Comparison of ENCODE assay signal across 8 mouse cellular contexts in genomic region chr6:38695380-38696054, GRCm38 (mm10). TPM values are rescaled to one million over a fixed set of nuclear protein-coding genes. Genes with fewer than 3 reads are reported as not detected.
DNase-seq lines count a peak whose midpoint lies in the region; ATAC-seq and TF ChIP-seq lines count a peak whose summit lies in the region.

No protein-coding gene starts in this region.

- no peak overlapping the region for H3K9ac ChIP-seq in CH12.LX (ENCODE audit: insufficient read depth, low read depth)
- no peak overlapping the region for H3K9ac ChIP-seq in forebrain, embryonic 11.5 days (ENCODE audit: low read length)
- H3K9ac ChIP-seq in liver, postnatal 0 days (replicated peaks), result no peak overlapping the region

- H3K4me3 ChIP-seq in CH12.LX (replicated peaks in 1 of 3; ENCODE audit: low read depth in 2 of 3, low read length in 2 of 3, poor library complexity in 1 of 3), result no peak overlapping the region
- no peak overlapping the region for H3K4me3 ChIP-seq in forebrain, embryonic 11.5 days (ENCODE audit: low read depth, low read length)
- no peak overlapping the region for H3K4me3 ChIP-seq in liver, postnatal 0 days (ENCODE audit: low read depth, low read length)
- no peak overlapping the region for H3K4me3 ChIP-seq in olfactory bulb, adult 2 months (ENCODE audit: insufficient read depth, low read depth, low read length)

- TF ChIP-seq RAD21 in CH12.LX (IDR thresholded peaks at IDR 0.05; ENCODE audit: low read depth, low read length), result peak; percentile 90

- TF ChIP-seq CTCF in CH12.LX (conservative IDR thresholded peaks at IDR 0.05 in 1 of 2, IDR thresholded peaks at IDR 0.05 in 1 of 2; ENCODE audit: low read depth in 2 of 2, low read length in 2 of 2), result peak; percentile 64 to 93
- TF ChIP-seq CTCF in liver, postnatal 0 days (IDR thresholded peaks at IDR 0.05; ENCODE audit: low read depth), result peak; percentile 87
- TF ChIP-seq CTCF in olfactory bulb, adult 2 months (IDR thresholded peaks at IDR 0.05; ENCODE audit: insufficient read depth, low read depth, low read length), result peak; percentile 59; the same call in 1 of the 2 replicates

- no peak for TF ChIP-seq EP300 in CH12.LX (IDR thresholded peaks at IDR 0.05; ENCODE audit: low read length)
- TF ChIP-seq EP300 in liver, postnatal 0 days (IDR thresholded peaks at IDR 0.05; ENCODE audit: low read depth), result no peak

- H3K79me2 ChIP-seq in CH12.LX (replicated peaks; ENCODE audit: control insufficient read depth, extremely low read depth, insufficient read depth, poor library complexity, severe bottlenecking), result no peaks in the 10 kb centered on the region

- dilution Hi-C loops in CH12.LX (cut with MboI; ENCODE audit: extremely low pct_ligation_motif_present, extremely low pct_unique_long_range_greater_than_20kb, low sequenced_read_pairs), result no loop called here

- no peaks in the 10 kb centered on the region for H3K9me3 ChIP-seq in CH12.LX (replicated peaks; ENCODE audit: low read length)
- no peaks in the 10 kb centered on the region for H3K9me3 ChIP-seq in forebrain, embryonic 11.5 days (ENCODE audit: control insufficient read depth, low read length)
- no peaks in the 10 kb centered on the region for H3K9me3 ChIP-seq in liver, postnatal 0 days (ENCODE audit: low read length)

- H3K4me1 ChIP-seq in CH12.LX (ENCODE audit: control insufficient read depth in 1 of 2, insufficient read depth in 2 of 2), result peaks cover 3 to 26% of the 10 kb centered on the region in 2 experiments; a peak in 3 of 4 replicates
- H3K4me1 ChIP-seq in forebrain, embryonic 11.5 days (replicated peaks; ENCODE audit: control insufficient read depth, insufficient read depth, low read length), result no peaks in the 10 kb centered on the region
- H3K4me1 ChIP-seq in liver, postnatal 0 days (ENCODE audit: insufficient read depth), result no peaks in the 10 kb centered on the region
- H3K4me1 ChIP-seq in olfactory bulb, adult 2 months (ENCODE audit: control insufficient read depth, insufficient read depth, low read length), result no peaks in the 10 kb centered on the region; the same call in 1 of the 2 replicates

- WGBS in forebrain, embryonic 11.5 days, result 31% methylated on average over 9 of the region's 9 CpGs
- 40% methylated on average over 9 of the region's 9 CpGs for WGBS in liver, postnatal 0 days (ENCODE audit: insufficient replicate concordance)
- WGBS in olfactory bulb, adult 2 months, result 20% methylated on average over 9 of the region's 9 CpGs

- H3K36me3 ChIP-seq in CH12.LX (replicated peaks in 1 of 2; ENCODE audit: control insufficient read depth in 1 of 2, insufficient read depth in 1 of 2, low read length in 1 of 2), result peaks cover 4 to 28% of the 10 kb centered on the region in 2 experiments
- peaks cover 14% of the 10 kb centered on the region; the same call in 1 of the 2 replicates for H3K36me3 ChIP-seq in forebrain, embryonic 11.5 days (ENCODE audit: control insufficient read depth, insufficient read depth, low read length)
- peaks cover 82% of the 10 kb centered on the region for H3K36me3 ChIP-seq in liver, postnatal 0 days (replicated peaks; ENCODE audit: insufficient read depth, low read length)

- ATAC-seq in forebrain, embryonic 11.5 days (replicated peaks; ENCODE audit: low FRiP score), result peak; percentile 77
- peak; percentile 55; the same call in 1 of the 2 replicates for ATAC-seq in liver, postnatal 0 days

- no peak overlapping the region for H3K4me2 ChIP-seq in CH12.LX (ENCODE audit: insufficient read depth, low read depth, poor library complexity, severe bottlenecking)
- H3K4me2 ChIP-seq in forebrain, embryonic 11.5 days (ENCODE audit: low read depth, low read length, severe bottlenecking), result no peak overlapping the region
- H3K4me2 ChIP-seq in liver, postnatal 0 days (ENCODE audit: low read depth, low read length), result no peak overlapping the region

- DNase-seq in CH12.LX (ENCODE audit: extremely low read depth), result peak; percentile 79
- DNase-seq in c-Kit-positive CD71-negative TER-119-negative erythroid progenitor cells, embryonic 14.5 days (ENCODE audit: low read depth), result peak; percentile 64
- DNase-seq in forebrain, embryonic 11.5 days (ENCODE audit: low spot score), result peak; percentile 89
- DNase-seq in heart, postnatal 10 days, result peak; percentile 86 to 92
- DNase-seq in kidney, postnatal 4 days, result peak; percentile 90 to 91
- DNase-seq in liver, postnatal 0 days, result peak; percentile 79
- peak; percentile 38 for DNase-seq in testis, postnatal 14 days (ENCODE audit: low spot score)

- intact Hi-C loops in heart, postnatal 10 days (cut with DNase I), result loop anchor here (1.0 to 5.0 kb wide), 2 partner anchors 45 to 203 kb away; no protein-coding TSS in a partner anchor

- no peak overlapping the region for H3K27ac ChIP-seq in CH12.LX (ENCODE audit: insufficient read depth, low read depth)
- H3K27ac ChIP-seq in forebrain, embryonic 11.5 days (ENCODE audit: low read depth, low read length), result no peak overlapping the region
- H3K27ac ChIP-seq in liver, postnatal 0 days (ENCODE audit: low read depth), result no peak overlapping the region
- H3K27ac ChIP-seq in olfactory bulb, adult 2 months (ENCODE audit: insufficient read depth, low read depth, low read length), result no peak overlapping the region

- no peaks in the 10 kb centered on the region for H3K27me3 ChIP-seq in CH12.LX (replicated peaks)
- H3K27me3 ChIP-seq in forebrain, embryonic 11.5 days (ENCODE audit: control insufficient read depth, insufficient read depth, low read length), result no peaks in the 10 kb centered on the region
- no peaks in the 10 kb centered on the region for H3K27me3 ChIP-seq in liver, postnatal 0 days (ENCODE audit: insufficient read depth, low read length)

- TF ChIP-seq POLR2A in CH12.LX (IDR thresholded peaks at IDR 0.05; ENCODE audit: low read depth, low read length), result no peak
- no peak for TF ChIP-seq POLR2A in olfactory bulb, adult 2 months (IDR thresholded peaks at IDR 0.05; ENCODE audit: insufficient read depth, low read depth, low read length)

- in situ Hi-C loops in CH12.LX (cut with MboI; ENCODE audit: low pct_ligation_motif_present, low pct_unique_long_range_greater_than_20kb, low sequenced_read_pairs), result loop anchor here (5.0 kb wide), 1 partner anchor 48 kb away; no protein-coding TSS in a partner anchor

TF ChIP-seq in CH12.LX, 34 proteins besides CTCF, POLR2A, EP300 and RAD21:
- TF ChIP-seq SMC3 (IDR thresholded peaks at IDR 0.05; ENCODE audit: low read depth, low read length) (peak; percentile 87), TBP (conservative IDR thresholded peaks at IDR 0.05; ENCODE audit: low read depth, low read length) (no peak), SIN3A (IDR thresholded peaks at IDR 0.05; ENCODE audit: low read length) (no peak)
TF ChIP-seq in CH12.LX: peak in this region for 1.

RNA-seq across cellular contexts. Expression of gene Clec2l, which starts 32.6 kb away (rescaled TPM):
- total RNA-seq in CH12.LX (2012; rRNA removed) (0.17 TPM in 2 replicates), CH12.LX (2014; rRNA removed) (0.26 and 0.27 TPM in 2 replicates)
- 0.21 and 0.57 TPM in 2 replicates for polyA plus RNA-seq in CH12.LX (2012; ENCODE audit: insufficient read length, low read depth)
- polyA plus RNA-seq in forebrain, embryonic 11.5 days (2014; fragmentation: Nextera tagmentation; extraction: Ambion mirVana), result 0.95 and 1.9 TPM in 2 replicates
- total RNA-seq in heart, postnatal 10 days (2021), result 1 to 10 TPM; 2.8 to 3.3 TPM
- polyA plus RNA-seq in liver, postnatal 0 days (2015; fragmentation: Nextera tagmentation; extraction: Ambion mirVana), result not detected in 2 replicates
- not detected in 2 replicates for polyA plus RNA-seq in olfactory bulb, adult 2 months (2012; ENCODE audit: insufficient read depth, insufficient read length, low replicate concordance, missing spikeins)

RNA-seq across cellular contexts. Expression of gene Klrg2, which starts 58.5 kb away (rescaled TPM):
- total RNA-seq in CH12.LX (2012; rRNA removed), result 0.34 and 0.76 TPM in 2 replicates
- total RNA-seq in CH12.LX (2014; rRNA removed), result 0.12 and 0.22 TPM in 2 replicates
- polyA plus RNA-seq in CH12.LX (2012; ENCODE audit: insufficient read length, low read depth), result 0.19 and 0.27 TPM in 2 replicates
- 0.15 TPM in 1 of 2 replicates, not detected in the other for polyA plus RNA-seq in forebrain, embryonic 11.5 days (2014; fragmentation: Nextera tagmentation; extraction: Ambion mirVana)
- total RNA-seq in heart, postnatal 10 days (2021), result under 1 TPM; 0.62 to 0.74 TPM
- polyA plus RNA-seq in liver, postnatal 0 days (2015; fragmentation: Nextera tagmentation; extraction: Ambion mirVana), result not detected in 2 replicates
- not detected in 2 replicates for polyA plus RNA-seq in olfactory bulb, adult 2 months (2012; ENCODE audit: insufficient read depth, insufficient read length, low replicate concordance, missing spikeins)

Comparison
In these comparisons a context has a peak if more than half of its experiments do, and no peak if none do; other contexts are left out.
1. DNase-seq: peak in every context shown above with its lines; median percentile 90 in kidney, postnatal 4 days; 89 in forebrain, embryonic 11.5 days; 89 in heart, postnatal 10 days; 79 in CH12.LX; 79 in liver, postnatal 0 days; 64 in c-Kit-positive CD71-negative TER-119-negative erythroid progenitor cells, embryonic 14.5 days; 38 in testis, postnatal 14 days.